Mouse (Mus musculus) liver, embryonic 11.5 days (tissue): ENCODE results near the gene Zic2. TPM values are rescaled to one million over a fixed set of nuclear protein-coding genes. Genes with fewer than 3 reads are reported as not detected.
A peak's percentile ranks its signal among the peaks of the same experiment; 100 is the strongest.

Source experiments
- ATAC-seq: fragments of 200-750 bp; cut with Nextera tagmentation; replicated peaks from 2 replicates; pipeline ENCODE4 v1.8.0; 2017; ENCODE audit warnings: moderate number of reproducible peaks, mild to moderate bottlenecking, moderate TSS enrichment, moderate library complexity; ENCODE audit not compliant: low FRiP score
- DNase-seq: peaks from one replicate; pipeline ENCODE4 v3.0.0-alpha.2; 2017; ENCODE audit warnings: low spot score
- H3K27ac ChIP-seq: fragments of 300-500 bp; sonication (generic); 2 replicates; pipeline ENCODE4 v1.5.1; 2014; ENCODE audit warnings: mild to moderate bottlenecking, low read depth, low read length, control low read depth
- H3K27me3 ChIP-seq: fragments of 300-500 bp; sonication (generic); replicated peaks from 2 replicates; pipeline ENCODE4 v1.6.1; 2014; ENCODE audit warnings: low read length, mixed read lengths; ENCODE audit not compliant: control insufficient read depth, insufficient read depth
- H3K36me3 ChIP-seq: fragments of 300-500 bp; sonication (generic); 2 replicates; pipeline ENCODE4 v1.6.1; 2014; ENCODE audit warnings: mild to moderate bottlenecking, low read length, moderate library complexity, mixed read lengths; ENCODE audit not compliant: control insufficient read depth, insufficient read depth
- H3K4me1 ChIP-seq: fragments of 300-500 bp; sonication (generic); replicated peaks from 2 replicates; pipeline ENCODE4 v1.6.1; 2014; ENCODE audit warnings: low read length, mixed read lengths; ENCODE audit not compliant: control insufficient read depth, insufficient read depth
- H3K4me2 ChIP-seq: fragments of 300-500 bp; sonication (generic); 2 replicates; pipeline ENCODE4 v1.6.1; 2014; ENCODE audit warnings: mild to moderate bottlenecking, control low read depth, moderate library complexity
- H3K4me3 ChIP-seq: fragments of 300-500 bp; sonication (generic); 2 replicates; pipeline ENCODE4 v1.5.1; 2014; ENCODE audit warnings: low read depth, low read length, control low read depth
- H3K9ac ChIP-seq: fragments of 300-500 bp; sonication (generic); 2 replicates; pipeline ENCODE4 v1.6.1; 2014; ENCODE audit warnings: low read depth, low read length, control low read depth
- H3K9me3 ChIP-seq: fragments of 300-500 bp; sonication (generic); 2 replicates; pipeline ENCODE4 v1.6.1; 2016; ENCODE audit warnings: low read length, inconsistent platforms, mixed read lengths; ENCODE audit not compliant: control insufficient read depth
- WGBS: fragments of 180-500 bp; shearing (Covaris S2); extraction: QIAGEN DNeasy Blood & Tissue Kit; methylation state at CpG from one replicate; pipeline ENCODE4 v1.1.7; 2014; 5-methylcytosine and 5-hydroxymethylcytosine counted together
- polyA plus RNA-seq: library from polyadenylated mRNA; unstranded; fragments of >200 nt; fragmentation: Nextera tagmentation; extraction: Ambion mirVana; gene quantifications from 2 replicates; pipeline ENCODE4 v1.2.1, GENCODE M21; 2014

Zic2 gene
- polyA plus RNA-seq, 1 experiment from 2014 or later = not detected

DNA sequence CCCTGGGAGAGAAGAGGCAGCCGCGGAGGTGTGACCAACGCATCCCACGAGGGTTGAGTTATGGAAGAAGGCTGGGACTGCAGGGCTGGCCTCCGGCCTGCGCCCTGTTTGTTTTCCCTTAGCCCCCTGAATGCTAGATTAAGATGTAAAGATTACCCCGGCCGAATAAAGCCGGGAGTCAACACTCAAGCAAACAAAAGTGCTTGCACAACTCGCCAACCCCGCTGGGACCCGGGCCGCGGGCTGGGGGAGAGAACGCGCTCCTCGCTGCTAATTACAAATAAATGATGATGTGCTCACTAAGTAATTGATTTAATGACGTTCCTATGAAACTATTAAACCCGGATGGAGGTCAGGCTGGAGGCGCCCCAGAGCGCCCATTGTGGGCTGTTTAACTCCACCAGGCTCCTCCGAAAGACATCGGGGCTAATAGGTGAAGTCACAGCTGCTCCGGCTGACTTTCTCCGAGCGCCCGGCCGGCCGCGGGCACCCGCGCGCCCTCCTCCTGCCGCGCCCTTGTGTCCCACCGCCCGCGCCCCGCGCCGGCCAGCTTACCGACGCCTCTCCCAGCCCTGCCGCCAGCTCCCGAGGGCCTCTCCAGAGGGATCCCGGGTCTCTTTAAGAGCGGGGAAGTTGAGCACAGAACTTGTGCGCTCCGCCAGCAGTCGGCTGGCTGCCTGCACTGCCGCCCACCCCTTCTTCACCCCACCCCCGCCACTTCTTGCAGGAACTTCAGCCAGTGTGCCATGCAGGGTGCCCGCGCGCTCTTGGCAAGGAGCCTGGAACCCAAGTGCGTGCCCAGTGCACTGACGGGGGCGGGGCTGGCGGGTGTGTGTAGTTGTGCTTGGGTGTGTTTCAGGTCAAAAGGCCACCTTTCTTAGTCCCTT, 24.5 kb upstream of the Zic2 start, which contains the start of gene Gm5089:
Gene Gm5089 (minus strand): TSS at position 620 of the 887 bp plus-strand sequence.
- 2% methylated on average over 59 of the region's 59 CpGs for WGBS
- DNase-seq (peak; percentile 47), ATAC-seq (no peak; the same call in 1 of the 2 replicates)
- Histone ChIP-seq H3K36me3 (no peaks in the 10 kb centered on the region), H3K9ac (no peak within 1 kb of the TSS), H3K4me3 (peak within 1 kb of the TSS; percentile 28), H3K4me2 (peak within 1 kb of the TSS; percentile 50), H3K4me1 (peaks cover 2% of the 10 kb centered on the region), H3K27ac (no peak within 1 kb of the TSS), H3K9me3 (no peaks in the 10 kb centered on the region), H3K27me3 (peaks cover 81% of the 10 kb centered on the region)

DNA sequence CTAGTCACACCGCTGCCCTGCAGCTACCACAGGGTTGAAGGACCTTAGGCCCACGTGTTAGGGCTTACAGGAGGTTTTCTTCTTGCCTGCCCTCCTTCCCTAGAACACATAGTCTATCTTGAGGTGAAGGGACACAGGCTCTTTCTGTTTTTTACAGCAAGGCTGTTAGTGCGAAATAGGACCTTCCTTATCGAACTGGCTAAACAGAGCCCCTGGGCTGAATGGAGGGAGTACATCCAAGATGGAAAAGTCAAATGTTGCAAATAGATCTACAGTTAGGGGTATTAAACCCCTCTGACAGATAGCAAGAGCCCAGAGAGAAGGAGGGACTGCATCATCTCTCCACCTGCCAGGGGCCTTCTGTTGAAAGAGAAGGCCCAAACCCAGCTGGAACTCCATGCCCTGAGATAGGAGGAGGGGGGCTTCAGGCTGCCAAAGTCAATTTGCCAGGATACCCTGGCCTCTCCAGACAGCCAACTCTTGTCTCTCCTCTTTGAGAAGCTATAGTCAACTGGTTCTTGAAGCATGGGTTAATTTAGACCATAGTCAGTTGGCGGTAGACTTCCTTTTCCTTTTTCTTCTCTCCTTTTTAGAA, 23.6 kb upstream of the Zic2 start:
- no peak overlapping the region for H3K4me2 ChIP-seq
- no peak overlapping the region for H3K4me3 ChIP-seq

DNA sequence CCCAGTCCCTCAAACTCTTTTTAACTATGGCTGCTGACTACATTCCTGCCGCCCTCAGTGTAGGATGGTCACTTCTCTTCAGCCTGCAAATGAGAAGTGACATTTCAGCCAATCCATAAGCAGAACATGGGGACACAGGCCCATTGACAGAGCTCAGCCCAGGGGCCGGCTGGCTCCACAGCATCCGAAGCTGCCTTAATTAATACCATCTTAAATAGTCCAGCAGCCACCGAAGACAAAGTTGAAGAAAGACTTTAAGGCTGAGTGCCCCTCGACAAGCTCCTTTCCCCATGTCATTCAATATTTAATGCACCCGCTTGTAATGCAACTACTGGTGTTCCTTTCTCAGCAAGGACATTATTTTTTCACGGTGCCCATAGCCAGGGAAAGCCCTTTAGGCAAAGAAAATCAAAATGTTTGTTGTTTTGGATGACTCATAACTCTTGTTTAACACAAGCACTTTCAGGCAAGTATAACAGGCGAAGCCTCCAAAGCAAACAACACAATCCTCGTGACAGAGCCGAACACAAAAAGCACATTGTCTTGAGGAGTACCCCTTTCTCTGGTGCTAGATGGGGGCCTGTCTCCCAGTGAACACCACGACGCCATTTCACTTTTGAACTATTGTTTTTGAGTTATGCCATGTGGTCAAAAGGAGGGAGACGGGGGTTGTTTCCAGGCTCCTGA, 22.4 kb upstream of the Zic2 start:
- DNase-seq (no peak), ATAC-seq (no peak)
- no peak overlapping the region for H3K4me3 ChIP-seq
- no peak overlapping the region for H3K4me2 ChIP-seq
- H3K36me3 ChIP-seq = no peaks in the 10 kb centered on the region
- H3K4me1 ChIP-seq = peaks cover 2% of the 10 kb centered on the region
- no peak overlapping the region for H3K9ac ChIP-seq
- no peaks in the 10 kb centered on the region for H3K9me3 ChIP-seq
- 52% methylated on average over 13 of the region's 13 CpGs for WGBS
- H3K27ac ChIP-seq = no peak overlapping the region
- H3K27me3 ChIP-seq = peaks cover 81% of the 10 kb centered on the region

More for the DNA sequence above, 23.6 kb upstream of the Zic2 start:
- DNase-seq = no peak
- no peak for ATAC-seq
- H3K9ac ChIP-seq = no peak overlapping the region
- H3K27ac ChIP-seq = no peak overlapping the region
- no peaks in the 10 kb centered on the region for H3K36me3 ChIP-seq
- H3K27me3 ChIP-seq = peaks cover 82% of the 10 kb centered on the region
- 56% methylated on average over 5 of the region's 5 CpGs for WGBS
- peaks cover 2% of the 10 kb centered on the region for H3K4me1 ChIP-seq
- H3K9me3 ChIP-seq = no peaks in the 10 kb centered on the region

DNA sequence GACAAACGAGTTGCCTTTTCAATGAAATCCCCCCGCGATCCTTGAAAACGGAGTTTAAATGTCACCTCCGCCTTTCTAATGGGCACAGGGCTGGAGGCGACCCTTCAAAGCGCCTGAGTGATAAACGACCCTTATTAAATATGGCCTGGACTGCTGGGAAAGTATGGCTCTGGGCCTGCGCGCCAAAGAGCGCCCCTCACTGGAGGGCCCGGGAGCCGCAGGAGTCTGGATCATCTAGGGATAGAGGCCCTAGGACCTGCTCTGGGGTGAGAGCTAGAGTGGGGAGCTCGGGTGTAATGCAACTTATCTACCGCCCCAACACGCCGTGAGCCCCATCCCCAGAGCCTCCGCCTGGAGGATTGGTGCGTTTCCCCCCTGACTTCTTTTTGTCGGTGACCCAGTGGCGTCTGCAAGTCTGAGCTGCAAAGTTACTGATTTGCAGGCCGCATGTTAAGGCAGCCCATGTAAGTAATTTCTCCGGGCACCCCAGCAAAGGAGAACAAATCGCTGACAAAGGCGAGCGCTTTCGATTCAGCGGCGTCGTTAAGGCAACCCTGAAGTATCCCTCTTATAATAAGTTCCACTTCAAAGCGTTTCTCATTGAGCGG, 21.7 kb upstream of the Zic2 start:
- no peak for DNase-seq
- Histone ChIP-seq H3K9me3 (no peaks in the 10 kb centered on the region), H3K4me1 (peaks cover 2% of the 10 kb centered on the region), H3K27me3 (peaks cover 75% of the 10 kb centered on the region), H3K4me3 (peak overlapping the region; percentile 20; the same call in 1 of the 2 replicates), H3K4me2 (peak overlapping the region; percentile 52), H3K36me3 (no peaks in the 10 kb centered on the region), H3K9ac (no peak overlapping the region), H3K27ac (no peak overlapping the region)
- ATAC-seq = 0 out of 2 replicates have a peak, but pooled peaks have one; percentile 18
- WGBS = 10% methylated on average over 32 of the region's 32 CpGs

DNA sequence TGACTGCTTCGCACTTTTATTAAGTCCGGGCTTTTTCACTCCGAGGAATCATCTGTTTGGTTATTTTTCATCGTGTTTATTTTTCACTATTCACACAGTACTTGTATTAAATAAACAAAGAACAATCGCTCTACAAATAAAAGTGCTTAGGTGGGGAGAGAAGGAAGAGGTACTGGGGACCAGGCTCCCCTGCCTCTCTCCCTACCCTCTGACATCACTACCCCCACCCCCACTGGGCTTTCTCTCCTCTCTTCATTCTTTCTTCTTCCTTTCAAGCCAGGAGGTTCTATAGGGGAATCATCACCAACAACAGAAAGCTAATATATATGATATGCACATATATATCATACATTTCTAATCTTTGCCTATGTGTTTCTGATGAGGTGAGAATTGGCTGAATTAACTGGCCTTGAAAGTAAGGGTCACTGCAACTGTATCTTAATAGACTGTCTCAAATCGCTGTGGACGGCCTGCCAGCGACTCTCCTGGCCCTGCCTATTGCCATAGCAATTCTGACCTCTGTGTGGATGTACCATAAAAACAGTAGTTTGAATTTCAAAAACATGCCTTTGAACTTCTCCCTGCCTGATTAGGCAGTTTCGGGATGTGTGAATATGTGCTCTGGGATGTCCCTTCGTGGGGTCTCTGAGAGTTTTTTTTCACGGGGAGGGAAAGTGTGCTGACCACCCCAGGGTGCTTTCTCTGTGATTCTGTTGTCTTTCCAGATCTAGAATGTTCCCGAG, 21.1 kb upstream of the Zic2 start:
- WGBS = 25% methylated on average over 12 of the region's 12 CpGs
- H3K36me3 ChIP-seq = no peaks in the 10 kb centered on the region
- DNase-seq (no peak), ATAC-seq (no peak)
- no peak overlapping the region for H3K4me3 ChIP-seq
- H3K9ac ChIP-seq = no peak overlapping the region
- H3K4me1 ChIP-seq = peaks cover 2% of the 10 kb centered on the region
- peak overlapping the region; percentile 52 for H3K4me2 ChIP-seq
- H3K27me3 ChIP-seq = peaks cover 69% of the 10 kb centered on the region
- H3K9me3 ChIP-seq = no peaks in the 10 kb centered on the region
- no peak overlapping the region for H3K27ac ChIP-seq

DNA sequence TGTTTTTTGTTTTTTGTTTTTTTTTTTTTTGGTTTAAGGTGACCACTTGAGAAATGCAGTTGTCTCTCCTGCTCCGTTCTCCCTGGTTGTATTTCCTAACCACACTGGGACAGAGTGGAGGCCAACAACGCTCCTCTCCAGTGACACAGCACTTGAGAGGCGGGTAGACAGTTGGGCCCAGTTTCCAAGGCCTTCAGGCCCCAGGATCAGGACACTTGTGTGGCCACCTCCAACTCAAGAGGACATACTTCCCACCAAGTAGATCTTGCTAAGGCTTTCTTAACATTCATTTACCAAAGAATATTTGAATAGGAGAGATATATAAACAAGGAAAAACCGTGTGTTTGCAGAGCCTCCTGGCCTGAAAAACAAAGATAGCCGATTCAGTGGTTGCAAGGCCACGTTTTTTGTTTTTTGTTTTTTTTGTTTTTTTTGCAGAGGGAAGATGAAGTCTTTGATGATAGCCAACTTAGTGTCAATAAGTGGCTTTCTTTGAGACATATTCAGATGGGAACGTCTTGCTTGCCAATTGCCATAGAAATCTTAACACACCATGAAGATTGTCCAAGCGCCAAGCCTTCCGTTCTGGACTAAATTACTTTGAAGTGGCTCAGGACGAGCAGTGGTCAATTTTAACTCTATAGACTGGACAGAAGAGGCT, 20.2 kb upstream of the Zic2 start:
- Histone ChIP-seq H3K36me3 (no peaks in the 10 kb centered on the region), H3K4me3 (no peak overlapping the region), H3K27ac (no peak overlapping the region), H3K9ac (no peak overlapping the region), H3K4me1 (peaks cover 2% of the 10 kb centered on the region), H3K9me3 (no peaks in the 10 kb centered on the region), H3K27me3 (peaks cover 60% of the 10 kb centered on the region), H3K4me2 (no peak overlapping the region)
- WGBS = 65% methylated on average over 10 of the region's 10 CpGs
- no peak for DNase-seq
- no peak for ATAC-seq

DNA sequence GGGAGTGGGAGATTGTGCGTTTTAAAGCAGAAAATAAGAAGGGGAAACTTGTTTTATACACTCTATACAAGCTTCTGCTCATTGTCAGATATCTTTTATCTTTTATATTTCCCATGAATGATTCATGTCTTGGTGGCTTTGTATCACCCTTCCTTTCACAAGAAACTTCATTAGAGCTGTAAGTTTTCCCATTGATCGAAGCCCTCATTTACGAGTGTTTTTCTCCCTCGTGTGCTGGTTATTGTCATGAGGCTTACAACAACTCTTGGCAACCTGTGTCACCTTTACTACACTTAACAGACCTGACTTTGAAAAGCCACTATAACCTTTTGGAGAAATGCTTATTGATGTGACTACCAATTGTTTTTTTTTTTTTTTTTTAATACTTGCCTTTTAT, 19.7 kb upstream of the Zic2 start:
- H3K4me3 ChIP-seq = no peak overlapping the region
- 72% methylated on average over 4 of the region's 4 CpGs for WGBS
- no peak for DNase-seq

More for the DNA sequence above, 19.7 kb upstream of the Zic2 start:
- H3K9me3 ChIP-seq = no peaks in the 10 kb centered on the region
- peaks cover 2% of the 10 kb centered on the region for H3K4me1 ChIP-seq
- no peak overlapping the region for H3K4me2 ChIP-seq
- H3K27ac ChIP-seq = no peak overlapping the region
- ATAC-seq = no peak
- no peaks in the 10 kb centered on the region for H3K36me3 ChIP-seq
- H3K27me3 ChIP-seq = peaks cover 60% of the 10 kb centered on the region
- no peak overlapping the region for H3K9ac ChIP-seq
